Mouse (Mus musculus) embryo, embryonic 10.5 days (tissue): Measurements from ENCODE around the gene Zfp941.

Experiments
- DNase-seq: peaks from one replicate; pipeline ENCODE4 v3.0.0-alpha.2; 2015; ENCODE audit warnings: low spot score

The Zfp941 gene

DNA sequence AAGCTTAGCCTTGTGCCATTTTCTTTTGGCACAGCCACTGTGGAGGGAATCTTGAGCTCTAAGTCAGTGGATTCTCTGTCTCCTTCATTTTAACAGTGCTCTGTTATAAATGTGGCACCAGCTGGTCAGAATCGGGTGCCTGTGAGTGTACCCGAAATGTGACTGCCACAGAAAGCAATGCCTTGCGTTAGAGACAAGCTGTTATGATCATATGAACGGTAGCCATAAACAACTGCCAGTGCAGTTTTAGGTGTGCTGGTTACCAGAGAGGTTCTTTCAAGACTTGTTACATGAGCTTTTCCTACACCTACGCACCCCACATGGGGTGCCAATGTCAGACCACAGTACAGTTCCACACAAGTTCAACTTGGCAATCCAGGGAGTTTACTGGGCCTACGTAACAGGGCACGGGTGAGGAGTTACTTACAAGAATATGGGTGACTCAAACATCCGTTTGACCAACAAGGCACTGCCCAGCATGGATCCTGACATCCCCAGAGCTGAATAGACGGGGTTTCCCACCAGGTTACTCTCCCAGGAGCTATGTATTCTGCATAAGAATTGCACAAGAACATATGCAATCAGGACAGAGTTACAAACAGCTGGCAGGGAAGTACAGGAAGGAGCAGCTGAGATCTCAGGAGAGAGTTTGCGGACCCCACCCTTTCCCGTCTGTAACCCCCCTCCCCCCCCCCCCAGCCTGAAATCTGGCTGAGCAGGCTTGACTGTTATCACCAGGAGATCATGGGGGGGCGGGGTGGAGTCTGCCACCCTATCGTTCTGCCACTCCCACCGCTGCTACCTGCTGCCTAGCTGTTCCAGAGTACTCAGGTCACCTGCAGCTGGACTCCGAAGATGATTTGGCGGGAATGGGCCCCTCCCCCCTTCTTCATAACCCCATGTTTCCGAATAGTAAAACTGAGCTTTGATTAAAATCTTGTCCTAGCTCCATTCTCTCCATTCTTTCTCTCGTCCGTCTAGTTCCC is 19.1 kb upstream of the Zfp941 start:
- no peak for DNase-seq

DNA sequence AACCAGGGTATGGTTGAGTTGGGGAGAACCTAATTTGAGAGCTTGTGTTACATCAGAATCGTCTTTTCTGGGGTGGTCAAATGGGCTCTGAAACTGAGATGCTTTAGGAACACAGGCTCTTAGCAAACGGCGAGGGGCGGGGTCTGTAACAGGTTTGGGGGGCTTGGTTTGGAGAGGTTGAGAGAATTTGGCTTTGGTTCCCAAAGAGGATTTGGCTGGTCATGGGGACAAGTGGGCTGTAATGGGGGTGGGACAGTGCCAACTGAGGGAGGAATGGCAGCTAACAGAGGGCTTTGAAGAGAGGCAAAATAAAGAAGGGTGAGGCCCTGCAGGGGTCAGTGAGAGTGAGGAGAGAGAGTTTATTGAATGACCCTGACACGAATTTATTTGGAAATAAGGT is 17.6 kb upstream of the Zfp941 start:
- DNase-seq, result no peak

DNA sequence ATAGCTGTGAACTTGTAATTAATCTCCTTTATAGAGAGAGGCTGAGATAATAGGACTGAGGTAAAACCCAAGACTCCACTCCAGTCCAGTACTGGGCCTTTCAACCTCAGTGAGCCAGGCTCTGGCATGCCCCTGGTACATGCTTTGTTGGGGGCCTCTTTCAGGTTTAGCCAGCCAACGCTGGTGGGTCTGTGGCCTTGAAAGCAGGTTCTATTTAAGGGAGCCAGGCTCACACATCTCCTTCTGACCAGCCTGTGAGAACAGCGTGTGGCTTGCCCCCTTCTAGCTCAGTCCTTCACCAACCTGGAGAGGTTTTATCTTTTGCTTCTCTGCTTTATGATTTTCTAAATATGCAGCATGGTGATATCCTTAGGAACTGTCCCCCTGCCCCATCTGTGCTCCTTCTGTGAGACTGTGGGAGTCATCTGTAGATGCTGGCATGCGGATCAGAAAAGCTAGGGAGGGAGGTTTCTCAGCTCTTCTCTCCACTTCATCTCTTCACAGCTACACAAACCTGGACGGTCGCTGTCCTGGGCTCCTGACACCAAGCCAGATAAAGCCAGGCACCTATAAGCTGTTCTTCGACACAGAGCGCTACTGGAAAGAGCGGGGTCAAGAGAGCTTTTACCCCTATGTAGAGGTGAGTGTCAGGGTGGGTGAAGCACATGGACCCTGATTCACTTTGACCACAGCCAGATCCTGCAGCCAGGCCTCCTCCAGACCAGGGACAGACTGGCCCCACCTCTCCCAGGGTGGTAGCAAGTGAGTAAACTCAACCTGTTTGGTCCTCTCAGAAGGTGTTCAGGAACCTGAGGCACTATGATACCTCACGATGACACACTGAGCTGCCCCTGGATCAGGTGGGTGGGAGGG is 14.5 kb upstream of the Zfp941 start:
- DNase-seq, result no peak

DNA sequence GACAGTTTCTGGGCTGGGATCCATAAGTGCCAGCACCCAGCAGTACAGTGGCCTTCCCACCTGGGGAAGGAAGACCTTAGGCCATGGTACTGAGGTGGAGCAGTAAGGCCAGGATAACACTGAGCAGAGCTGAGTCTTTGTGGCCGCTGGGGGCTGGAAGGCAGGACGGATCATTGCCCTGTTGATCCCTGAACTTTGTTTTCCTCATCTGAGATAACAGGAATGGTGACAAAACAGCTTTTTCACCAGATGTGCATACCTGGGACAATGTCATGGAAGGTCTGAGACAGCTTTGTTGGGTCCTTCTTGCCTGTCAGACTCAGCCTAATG is 13.7 kb upstream of the Zfp941 start:
- no peak for DNase-seq

DNA sequence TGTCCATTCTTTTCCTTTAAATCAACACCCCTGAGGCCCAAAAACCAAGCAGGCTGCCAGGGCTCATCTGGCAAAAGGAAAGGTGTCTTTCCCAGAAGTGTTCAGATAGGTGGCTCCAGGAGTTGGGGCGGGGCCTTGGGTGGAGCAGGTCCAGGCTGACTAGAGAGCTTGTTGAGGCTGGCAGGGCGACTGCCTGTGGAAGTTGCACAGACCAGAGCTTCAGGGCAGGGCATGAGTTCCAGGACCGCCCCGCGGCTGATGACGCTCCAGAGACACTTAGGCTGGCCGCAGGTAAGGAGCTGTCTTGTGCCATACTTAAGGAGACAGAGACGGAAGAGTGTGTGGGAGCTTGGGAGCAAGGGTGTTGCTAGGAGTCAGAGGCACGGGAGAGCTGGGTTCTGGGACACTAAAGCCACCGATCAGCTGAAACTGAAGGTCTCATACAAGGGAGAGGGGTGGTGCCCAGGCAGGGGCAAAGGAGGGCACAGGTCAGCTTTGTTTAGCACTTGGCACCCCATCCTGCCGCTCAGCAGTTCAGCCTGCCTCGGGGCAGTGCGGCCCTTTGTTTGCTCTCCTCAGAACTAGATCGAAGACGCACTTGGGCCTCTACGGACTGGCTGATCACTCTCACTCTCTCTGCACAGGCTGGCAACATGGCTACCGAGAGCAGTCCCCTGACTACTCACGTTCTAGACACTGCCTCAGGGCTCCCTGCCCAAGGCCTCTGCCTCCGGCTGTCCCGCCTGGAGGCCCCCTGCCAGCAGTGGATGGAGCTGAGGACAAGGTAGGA is 13.2 kb upstream of the Zfp941 start, which contains the start of gene Urah:
Urah (plus strand) TSS at position 51 of the 790 bp plus-strand sequence.
- DNase-seq, result no peak

DNA sequence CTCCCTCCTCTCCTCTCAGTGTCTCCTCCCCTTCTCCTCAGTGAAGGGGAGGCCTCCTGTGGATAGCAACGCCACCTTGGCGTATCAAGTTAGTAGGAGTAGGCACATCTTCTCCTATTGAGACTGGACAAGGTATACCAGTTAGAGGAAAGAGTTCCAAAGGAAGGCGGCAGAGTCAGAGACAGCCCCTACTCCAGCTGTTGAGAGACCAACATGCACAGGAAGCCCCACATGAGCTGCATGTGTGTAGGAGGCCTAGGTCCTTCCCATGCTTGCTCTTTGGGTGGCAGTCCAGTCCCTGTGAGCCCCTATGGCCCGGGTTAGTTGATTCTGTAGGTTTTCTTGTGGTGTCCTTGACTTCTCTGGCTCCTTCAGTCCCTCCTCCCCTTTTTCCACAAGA is 11.4 kb upstream of the Zfp941 start:
- no peak for DNase-seq

DNA sequence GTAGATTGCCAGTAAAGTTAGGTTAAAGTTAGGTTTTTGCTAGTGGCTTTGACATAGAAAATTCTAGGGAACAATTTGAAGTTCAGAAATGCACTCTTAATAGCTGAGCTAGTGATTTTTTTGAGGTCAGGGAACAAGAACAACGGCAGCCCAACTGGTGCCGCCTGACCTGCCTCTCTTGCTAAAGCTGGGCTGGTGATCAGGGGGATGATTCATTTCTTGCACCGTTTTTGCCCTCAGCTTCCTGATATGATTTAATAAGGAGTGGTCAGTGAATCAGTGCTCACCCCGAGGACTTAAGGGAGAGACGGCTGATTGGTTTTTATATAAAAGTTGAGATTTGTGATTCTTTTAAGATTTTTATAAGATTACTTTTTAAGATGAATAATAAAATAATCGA is 9.5 kb upstream of the Zfp941 start:
- no peak for DNase-seq

DNA sequence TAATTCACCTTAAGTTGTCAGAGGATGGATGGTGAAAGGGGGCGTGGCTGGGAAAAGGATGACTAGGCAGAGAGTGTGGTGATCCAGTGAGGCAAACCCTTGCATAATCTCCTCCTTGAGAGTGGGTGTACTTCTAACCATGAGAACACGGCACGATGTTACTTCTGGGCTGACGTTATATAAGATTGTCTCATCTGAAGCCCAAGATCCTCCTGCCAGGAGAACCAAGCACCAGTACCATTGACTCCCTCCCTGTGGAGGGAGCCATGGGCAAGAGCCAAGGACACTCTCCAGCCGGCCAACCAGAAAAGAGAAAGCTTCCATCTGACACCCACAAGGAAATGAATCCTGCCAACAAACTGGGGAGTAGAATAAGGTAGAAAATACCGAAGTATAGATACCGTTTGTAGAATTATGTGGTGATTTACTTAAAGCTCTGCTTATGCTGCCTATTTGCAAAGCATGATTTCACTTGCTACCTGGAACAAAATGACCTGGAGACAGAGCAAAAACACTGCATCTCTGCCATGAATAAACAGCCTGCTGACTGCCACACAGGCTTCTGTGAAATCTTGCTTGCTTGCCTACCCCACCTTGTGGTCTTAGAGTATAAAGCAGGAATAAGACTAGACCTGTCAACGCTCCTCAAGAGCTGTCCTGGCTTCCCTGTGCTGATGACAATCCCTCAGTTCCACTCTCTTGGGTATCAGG is 6.3 kb upstream of the Zfp941 start:
- DNase-seq, result peak; percentile 61

DNA sequence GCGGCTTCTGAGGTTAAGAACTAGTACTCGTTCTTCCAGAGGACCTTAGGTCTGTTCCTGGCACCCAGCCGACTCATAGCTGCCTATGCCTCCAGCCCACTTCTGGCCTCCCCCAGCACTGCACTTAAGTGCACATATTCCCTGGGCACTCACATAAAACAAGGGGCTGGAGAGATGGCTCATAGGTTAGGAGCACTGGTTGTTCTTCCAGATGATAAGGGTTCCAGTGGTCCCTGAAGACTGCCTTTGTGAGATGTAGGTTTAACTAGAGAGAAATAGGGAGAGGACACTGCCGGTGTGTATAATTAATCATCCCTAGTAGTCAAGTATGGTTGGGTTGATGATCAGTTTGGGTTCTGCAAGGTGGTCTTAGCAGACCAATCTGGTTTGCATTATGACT is 753 bp upstream of the Zfp941 start:
- no peak for DNase-seq

DNA sequence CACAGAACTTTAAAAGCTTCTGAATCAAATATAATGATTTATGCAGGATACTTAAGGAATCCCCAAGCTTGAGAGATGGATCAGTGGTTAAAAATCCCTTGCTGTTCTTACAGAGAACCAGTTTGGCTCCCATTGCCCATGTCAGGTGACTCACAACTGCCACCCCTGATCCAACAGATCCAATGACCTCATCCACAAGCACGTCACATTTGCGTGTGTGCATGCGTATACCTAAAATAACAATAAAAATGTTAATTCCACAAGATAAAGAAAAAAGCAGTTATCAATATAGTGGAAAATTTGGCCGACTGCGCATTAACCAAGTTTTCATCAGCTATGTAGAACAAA is 699 bp downstream of the Zfp941 start:
- DNase-seq, result no peak

DNA sequence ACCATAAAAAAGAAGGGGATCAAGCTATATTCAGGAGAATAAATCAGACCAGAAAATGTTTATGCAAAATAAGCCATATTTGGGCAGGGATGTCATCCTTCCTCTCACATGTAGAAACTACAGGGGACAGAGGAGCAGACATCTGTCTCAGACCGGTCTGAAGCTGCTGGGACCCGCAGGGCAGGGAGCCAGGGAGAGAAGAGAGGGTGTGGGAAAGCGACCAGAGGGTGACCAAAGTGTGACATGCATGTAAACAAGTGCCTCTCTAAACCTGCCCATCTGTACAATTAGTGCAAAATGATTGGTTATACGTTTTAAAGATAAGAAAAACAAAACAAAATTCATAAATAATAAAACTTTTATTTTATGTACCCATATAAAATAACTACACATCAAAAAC is 1.8 kb downstream of the Zfp941 start:
- DNase-seq, result no peak

DNA sequence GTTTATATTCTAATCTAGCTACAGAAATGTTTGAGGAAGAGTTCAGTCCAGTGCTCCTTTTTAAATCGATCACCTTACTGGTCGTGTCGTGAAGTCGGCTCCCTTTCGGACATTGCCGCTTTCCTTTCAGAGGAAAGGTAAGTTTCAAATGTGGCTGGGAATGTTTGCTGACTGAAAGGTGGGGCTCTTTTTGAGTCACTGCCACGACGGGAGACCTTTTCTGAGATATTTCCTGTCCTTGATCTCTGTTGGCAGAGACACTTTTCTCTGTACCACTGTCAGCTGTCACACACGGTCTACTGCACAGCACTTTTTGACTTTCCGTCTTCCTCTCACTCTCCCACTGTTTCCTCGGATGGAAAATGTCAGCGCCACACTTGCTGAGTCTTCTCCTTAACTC is 9.1 kb downstream of the Zfp941 start:
- DNase-seq, result no peak

DNA sequence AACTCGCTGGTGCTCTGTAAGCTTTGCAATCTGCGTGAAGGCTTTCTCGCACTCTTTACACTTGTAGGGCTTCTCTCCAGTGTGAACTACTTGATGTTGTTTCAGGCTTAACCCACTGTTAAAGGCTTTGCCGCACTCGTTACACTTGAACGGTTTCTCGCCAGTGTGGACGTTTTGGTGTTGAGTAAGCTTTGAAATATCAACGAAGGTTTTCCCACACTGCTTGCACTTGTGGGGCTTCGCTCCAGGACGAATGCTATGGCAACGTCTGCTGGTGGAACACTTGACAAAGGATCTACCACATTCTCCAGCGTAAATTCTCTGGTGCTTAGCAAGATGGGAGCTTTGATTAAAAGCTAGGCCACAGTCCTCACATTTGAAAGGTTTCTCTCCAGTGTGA is 10.3 kb downstream of the Zfp941 start:
- no peak for DNase-seq

DNA sequence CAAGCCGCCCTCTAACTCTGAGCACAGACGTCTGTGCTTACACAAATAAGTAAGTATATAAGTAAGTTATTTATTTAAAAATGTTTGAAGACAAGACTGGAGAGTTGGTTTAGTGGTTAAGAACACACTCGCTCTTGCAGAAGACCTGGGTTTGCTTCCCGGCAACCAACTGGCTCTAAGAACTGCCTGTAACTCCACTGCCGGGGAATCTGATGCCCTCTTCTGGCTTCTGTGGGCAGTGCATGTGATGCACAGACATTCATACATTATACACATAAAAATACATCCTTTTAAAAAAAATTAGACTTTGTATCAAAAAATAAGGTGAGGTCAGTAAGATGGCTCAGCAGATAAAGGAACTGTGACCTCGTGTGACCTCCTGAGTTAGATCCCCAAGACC is 11.5 kb downstream of the Zfp941 start:
- no peak for DNase-seq

DNA sequence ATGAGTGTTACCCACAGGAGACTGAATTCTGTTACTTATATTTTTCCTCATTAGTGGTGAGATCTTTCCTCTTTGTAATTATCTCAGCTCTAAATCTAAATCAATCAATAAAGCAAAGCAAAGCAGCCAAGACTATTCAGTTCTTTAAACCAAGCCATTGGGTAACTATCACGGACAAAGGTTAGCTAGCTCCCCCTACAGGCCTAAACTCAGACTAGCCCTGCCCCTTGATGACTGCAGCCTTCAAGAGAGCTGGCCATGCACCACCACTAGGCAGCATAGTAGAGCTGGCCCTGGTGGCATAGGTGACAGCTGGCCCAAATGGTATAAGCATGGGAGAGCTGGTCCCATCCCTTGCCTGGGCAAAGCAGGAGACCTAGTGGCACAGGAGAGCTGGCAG is 16.3 kb downstream of the Zfp941 start:
- peak; percentile 60 for DNase-seq

DNA sequence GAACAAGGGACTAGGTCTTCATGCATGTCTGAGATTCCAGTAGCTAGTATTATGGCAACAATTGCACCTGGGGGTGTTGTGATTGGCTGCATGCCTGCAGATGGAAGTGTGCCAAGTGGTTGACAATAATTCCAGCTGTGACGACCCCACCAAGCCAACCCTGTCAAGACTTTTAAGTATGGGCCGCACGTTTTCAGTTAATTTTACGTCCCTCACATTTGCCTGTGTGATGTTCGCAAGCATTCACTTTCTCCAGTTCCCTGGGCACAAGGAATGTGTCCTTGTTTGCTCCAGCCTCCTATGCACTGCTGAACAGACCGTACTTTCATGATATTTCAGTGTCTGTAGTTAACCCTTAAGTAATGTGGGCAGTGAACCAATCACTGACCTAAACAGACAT is 19.3 kb downstream of the Zfp941 start:
- no peak for DNase-seq

DNA sequence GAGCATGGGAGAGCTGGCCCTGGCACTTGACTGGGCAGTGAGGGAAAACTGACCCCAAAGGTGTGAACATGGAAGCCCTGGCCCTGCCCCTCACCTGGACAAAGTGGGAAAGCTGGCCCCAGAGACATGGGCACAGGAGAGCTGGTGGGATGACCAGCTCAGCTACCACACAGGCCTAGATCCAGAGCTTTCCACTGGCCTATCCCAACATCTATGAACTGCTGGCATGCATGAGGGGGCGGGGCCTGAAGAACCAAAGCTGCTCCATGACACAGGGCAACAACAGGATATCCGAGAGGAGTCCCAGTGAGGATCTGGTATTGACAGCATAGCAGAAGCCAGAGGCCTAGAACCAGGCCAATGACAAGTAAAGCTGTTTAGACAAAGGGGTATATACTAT is 23.8 kb downstream of the Zfp941 start:
- DNase-seq, result no peak

DNA sequence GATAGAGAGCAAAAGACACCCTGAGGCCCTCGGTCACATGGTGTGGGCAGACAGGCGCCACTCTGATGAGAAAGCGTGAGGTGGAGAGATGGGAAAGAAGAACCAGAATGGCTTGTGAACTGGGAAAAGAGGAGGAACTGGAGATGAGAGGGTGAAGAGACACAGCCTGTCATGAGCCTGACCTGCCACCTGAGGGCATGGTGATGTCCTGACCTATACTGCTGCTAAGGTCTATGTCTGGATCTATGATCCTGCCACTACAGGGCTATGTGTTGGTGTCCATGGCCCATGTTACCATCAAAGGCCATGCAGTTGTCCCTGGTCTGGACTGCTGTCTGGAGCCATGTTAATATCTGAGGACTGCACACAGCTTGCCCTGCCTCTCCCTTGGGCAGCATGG is 24.4 kb downstream of the Zfp941 start:
- DNase-seq, result no peak

DNA sequence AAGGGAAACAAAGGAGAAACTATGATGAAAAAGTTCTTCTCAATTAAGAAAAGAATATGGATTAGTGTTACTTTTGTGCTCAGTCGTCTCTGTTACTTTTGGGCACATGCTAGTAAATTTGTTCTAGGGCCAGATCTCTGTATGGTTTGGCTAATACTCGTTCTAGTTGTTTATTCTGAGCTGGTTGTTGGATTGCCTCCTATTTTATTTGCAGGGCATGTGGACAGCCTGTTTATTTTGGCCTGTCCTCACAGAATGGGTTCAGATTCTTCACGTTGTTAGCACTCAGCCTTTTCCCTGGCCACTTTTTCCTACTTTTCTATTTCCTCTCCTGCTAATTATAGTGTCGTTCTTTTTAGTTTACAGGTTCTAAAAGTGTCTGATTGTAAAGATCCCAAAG is 28.4 kb downstream of the Zfp941 start:
- no peak for DNase-seq

DNA sequence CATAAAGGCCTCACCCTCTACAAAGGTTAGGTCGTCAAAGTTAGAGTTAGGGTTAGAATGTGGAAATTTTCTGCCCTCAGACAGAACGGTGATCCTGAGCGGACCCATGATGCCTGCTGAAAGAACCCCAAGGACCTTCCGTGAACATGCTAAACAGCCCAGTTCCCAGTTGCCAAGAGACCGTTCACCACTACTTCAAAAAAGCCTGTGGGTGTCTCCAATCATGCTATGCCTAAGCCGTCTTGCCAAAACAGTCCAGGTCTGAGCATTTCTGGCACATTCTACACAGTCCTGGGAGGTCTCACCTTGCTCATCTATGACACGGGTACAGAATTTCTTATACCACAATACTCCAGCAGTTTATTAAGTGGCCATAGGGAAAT is 33.9 kb downstream of the Zfp941 start:
- no peak for DNase-seq

DNA sequence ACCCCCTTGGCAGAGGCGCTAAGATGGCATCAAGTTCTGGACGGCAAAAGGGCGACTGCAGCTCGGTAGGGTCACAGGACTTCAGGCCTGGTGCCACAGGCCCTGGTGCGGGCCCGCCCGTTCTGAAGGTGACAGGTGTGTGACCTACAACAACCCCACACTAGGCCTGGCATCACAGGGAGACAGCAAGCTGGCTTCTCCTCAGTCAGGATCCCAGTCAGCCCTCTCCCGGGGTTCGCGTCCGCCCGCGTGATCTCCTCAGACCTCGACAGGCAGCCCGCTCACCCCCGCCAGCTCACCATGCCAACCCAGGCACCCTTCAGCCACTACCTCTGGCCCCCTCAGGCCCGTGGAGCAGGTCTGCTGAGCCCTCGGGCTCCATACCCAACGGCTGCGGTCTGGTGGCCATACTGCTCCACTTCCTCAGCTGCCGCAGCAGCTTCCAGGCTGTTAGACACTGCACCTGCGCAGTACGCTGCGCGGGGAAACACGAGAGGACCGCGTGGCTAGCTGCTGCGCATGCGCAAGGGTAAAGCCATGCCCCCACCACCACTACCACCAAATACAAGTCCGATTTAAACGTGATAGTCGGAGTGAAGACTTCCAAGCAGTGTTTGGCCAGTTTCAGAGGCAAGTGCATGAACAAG is 34.4 kb downstream of the Zfp941 start, which contains the start of gene Syce1:
Syce1 (minus strand) TSS at position 447 of the 647 bp plus-strand sequence.
- no peak for DNase-seq
